Mouse (Mus musculus): ENCODE measurements at regions not wholly inside any gene's neighbourhood (a gene's known extent, or its start where the extent isn't known, plus 50 kb on each side); places are given as distances from the start of the nearest gene placed in this dataset.

DNA sequence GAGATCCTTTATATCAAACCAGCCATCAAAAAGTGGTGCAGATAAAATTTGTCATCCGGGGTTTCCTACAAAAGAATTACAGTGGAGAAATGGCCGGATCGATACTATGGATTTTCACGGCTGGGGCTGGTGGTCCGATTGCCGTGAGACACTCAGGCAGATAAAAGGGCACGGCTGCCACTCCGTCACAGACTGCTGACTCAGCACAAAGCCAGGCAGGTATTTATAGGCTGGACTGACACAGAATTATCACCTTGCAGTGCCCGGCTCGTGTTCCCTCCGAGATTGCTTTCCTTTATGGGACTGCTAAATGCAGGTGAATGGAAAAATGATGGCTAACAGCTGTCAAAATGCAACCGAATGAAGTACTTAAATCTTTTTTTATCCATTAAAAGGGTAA lies 199.5 kb upstream of the Zfp64 start:
- Histone ChIP-seq H3K4me1 (ENCODE audit: insufficient read depth) (no peaks in the 10 kb centered on the region), H3K4me2 (ENCODE audit: low read depth) (no peak overlapping the region), H3K9me3 (ENCODE audit: low read length) (no peaks in the 10 kb centered on the region), H3K27ac (ENCODE audit: low read depth, low read length) (no peak overlapping the region), H3K27me3 (ENCODE audit: insufficient read depth, low read length) (no peaks in the 10 kb centered on the region), H3K36me3 (ENCODE audit: insufficient read depth) (no peaks in the 10 kb centered on the region), H3K4me3 (ENCODE audit: low read depth, low read length) (no peak overlapping the region), H3K9ac (no peak overlapping the region)
- DNase-seq (no peak), ATAC-seq (no peak)
- 81% methylated on average over 12 of the region's 12 CpGs for WGBS
- TF ChIP-seq CTCF (IDR thresholded peaks at IDR 0.05; ENCODE audit: low read depth) = no peak

DNA sequence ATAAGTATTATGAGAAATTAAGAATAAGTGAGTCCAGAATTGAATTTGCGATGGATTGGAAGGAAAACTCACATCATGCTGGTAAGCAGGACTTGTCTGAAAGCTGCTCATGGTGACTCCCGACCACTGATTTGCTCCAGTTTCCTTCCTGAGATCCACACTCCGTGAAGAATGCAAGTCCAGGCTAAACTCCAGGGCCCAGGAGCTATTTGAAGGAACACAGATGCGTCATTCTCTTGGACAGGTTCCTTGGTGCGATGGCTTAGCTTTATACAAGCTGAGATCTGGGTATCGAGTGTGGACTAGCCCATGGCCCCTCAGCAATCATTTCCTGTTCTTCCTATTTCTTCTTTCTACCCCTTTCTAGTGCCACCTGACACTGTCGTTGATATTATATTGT lies 192.3 kb upstream of the Zfp64 start:
- no peaks in the 10 kb centered on the region for H3K27me3 ChIP-seq (ENCODE audit: insufficient read depth, low read length)
- H3K4me2 ChIP-seq (ENCODE audit: low read depth) = no peak overlapping the region
- H3K9me3 ChIP-seq (ENCODE audit: low read length) = no peaks in the 10 kb centered on the region
- H3K36me3 ChIP-seq (ENCODE audit: insufficient read depth) = no peaks in the 10 kb centered on the region
- no peak for ATAC-seq
- TF ChIP-seq CTCF (IDR thresholded peaks at IDR 0.05; ENCODE audit: low read depth) = no peak
- no peak for DNase-seq
- H3K4me1 ChIP-seq (ENCODE audit: insufficient read depth) = no peaks in the 10 kb centered on the region
- no peak overlapping the region for H3K9ac ChIP-seq
- 93% methylated on average over 7 of the region's 7 CpGs for WGBS
- no peak overlapping the region for H3K4me3 ChIP-seq (ENCODE audit: low read depth, low read length)
- no peak overlapping the region for H3K27ac ChIP-seq (ENCODE audit: low read depth, low read length)

GRCm38 (mm10) chr2:169142224-169142623 lies 186.8 kb upstream of the Zfp64 start:
- no peaks in the 10 kb centered on the region for H3K4me1 ChIP-seq (ENCODE audit: insufficient read depth)
- 79% methylated on average over 8 of the region's 8 CpGs for WGBS
- TF ChIP-seq CTCF (IDR thresholded peaks at IDR 0.05; ENCODE audit: low read depth) = no peak

DNA sequence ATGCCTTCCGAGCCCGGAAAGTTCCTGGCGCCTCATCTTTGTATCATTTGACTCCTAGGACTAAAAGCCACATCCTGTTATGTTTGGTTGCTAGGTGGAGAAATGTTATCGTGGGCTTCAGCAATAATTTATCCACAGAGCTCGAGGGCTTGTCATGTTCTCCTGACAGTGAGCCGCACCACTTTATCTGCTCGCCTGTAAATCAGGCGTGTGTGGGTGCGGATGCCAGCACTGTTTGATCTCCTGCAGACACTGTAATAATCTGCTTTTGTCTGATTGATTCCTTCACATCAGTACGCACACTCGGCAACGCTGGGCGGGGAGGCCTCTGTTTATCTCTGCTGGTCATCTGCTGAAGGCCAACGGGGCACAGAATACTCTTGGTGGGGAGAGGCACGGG lies 178.5 kb upstream of the Zfp64 start:
- no peak for DNase-seq
- Histone ChIP-seq H3K36me3 (ENCODE audit: insufficient read depth) (no peaks in the 10 kb centered on the region), H3K9me3 (ENCODE audit: low read length) (no peaks in the 10 kb centered on the region), H3K4me3 (ENCODE audit: low read depth, low read length) (no peak overlapping the region), H3K27me3 (ENCODE audit: insufficient read depth, low read length) (no peaks in the 10 kb centered on the region), H3K27ac (ENCODE audit: low read depth, low read length) (no peak overlapping the region), H3K4me1 (ENCODE audit: insufficient read depth) (no peaks in the 10 kb centered on the region), H3K4me2 (ENCODE audit: low read depth) (no peak overlapping the region), H3K9ac (no peak overlapping the region)
- ATAC-seq = no peak; the same call in 1 of the 2 replicates
- 69% methylated on average over 15 of the region's 15 CpGs for WGBS
- TF ChIP-seq CTCF (IDR thresholded peaks at IDR 0.05; ENCODE audit: low read depth) = no peak

More at GRCm38 (mm10) chr2:169142224-169142623, 186.8 kb upstream of the Zfp64 start:
- H3K9me3 ChIP-seq (ENCODE audit: low read length) = no peaks in the 10 kb centered on the region
- ATAC-seq (no peak), DNase-seq (peak; percentile 27)
- H3K27me3 ChIP-seq (ENCODE audit: insufficient read depth, low read length) = no peaks in the 10 kb centered on the region
- H3K36me3 ChIP-seq (ENCODE audit: insufficient read depth) = no peaks in the 10 kb centered on the region
- H3K9ac ChIP-seq = no peak overlapping the region
- no peak overlapping the region for H3K27ac ChIP-seq (ENCODE audit: low read depth, low read length)
- H3K4me2 ChIP-seq (ENCODE audit: low read depth) = no peak overlapping the region
- no peak overlapping the region for H3K4me3 ChIP-seq (ENCODE audit: low read depth, low read length)

GRCm38 (mm10) chr2:169125476-169125875 lies 170.1 kb upstream of the Zfp64 start:
- Histone ChIP-seq H3K9me3 (ENCODE audit: low read length) (no peaks in the 10 kb centered on the region), H3K4me3 (ENCODE audit: low read depth, low read length) (no peak overlapping the region), H3K4me1 (ENCODE audit: insufficient read depth) (no peaks in the 10 kb centered on the region), H3K4me2 (ENCODE audit: low read depth) (no peak overlapping the region), H3K9ac (no peak overlapping the region), H3K27ac (ENCODE audit: low read depth, low read length) (no peak overlapping the region), H3K27me3 (ENCODE audit: insufficient read depth, low read length) (no peaks in the 10 kb centered on the region), H3K36me3 (ENCODE audit: insufficient read depth) (no peaks in the 10 kb centered on the region)
- no peak for TF ChIP-seq CTCF (IDR thresholded peaks at IDR 0.05; ENCODE audit: low read depth)
- no peak for DNase-seq
- WGBS = 91% methylated on average over 10 of the region's 10 CpGs
- no peak for ATAC-seq

DNA sequence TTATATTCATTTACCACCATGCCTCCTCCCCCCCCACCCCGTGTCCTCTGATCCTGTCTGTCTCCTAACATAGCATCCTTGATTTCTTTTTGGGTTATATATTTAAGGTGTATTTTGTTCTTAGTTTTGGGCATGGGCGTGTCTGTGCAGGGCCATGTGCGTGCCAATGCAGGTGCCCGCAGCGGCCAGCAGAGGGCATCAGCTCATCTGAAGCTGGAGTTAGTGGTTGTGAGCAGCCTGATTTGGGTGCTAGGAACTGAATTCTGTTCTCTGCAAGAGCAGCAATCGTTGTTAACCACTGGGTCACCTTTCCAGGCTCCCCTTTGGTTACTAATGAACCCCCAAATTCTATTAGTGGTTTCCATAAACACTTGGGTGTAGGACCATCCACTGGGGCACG lies 167.5 kb upstream of the Zfp64 start:
- WGBS = 94% methylated on average over 7 of the region's 7 CpGs

GRCm38 (mm10) chr2:169116841-169117240 lies 161.5 kb upstream of the Zfp64 start:
- 56% methylated on average over 10 of the region's 10 CpGs for WGBS
- Histone ChIP-seq H3K36me3 (ENCODE audit: insufficient read depth) (no peaks in the 10 kb centered on the region), H3K4me3 (ENCODE audit: low read depth, low read length) (no peak overlapping the region), H3K27me3 (ENCODE audit: insufficient read depth, low read length) (no peaks in the 10 kb centered on the region), H3K9me3 (ENCODE audit: low read length) (no peaks in the 10 kb centered on the region), H3K4me1 (ENCODE audit: insufficient read depth) (no peaks in the 10 kb centered on the region), H3K4me2 (ENCODE audit: low read depth) (no peak overlapping the region), H3K27ac (ENCODE audit: low read depth, low read length) (no peak overlapping the region), H3K9ac (no peak overlapping the region)
- TF ChIP-seq CTCF (IDR thresholded peaks at IDR 0.05; ENCODE audit: low read depth) = no peak
- DNase-seq = no peak
- ATAC-seq = no peak

More for the DNA sequence above, 167.5 kb upstream of the Zfp64 start:
- no peaks in the 10 kb centered on the region for H3K9me3 ChIP-seq (ENCODE audit: low read length)
- DNase-seq (no peak), ATAC-seq (no peak)
- no peaks in the 10 kb centered on the region for H3K27me3 ChIP-seq (ENCODE audit: insufficient read depth, low read length)
- H3K4me1 ChIP-seq (ENCODE audit: insufficient read depth) = no peaks in the 10 kb centered on the region
- no peak overlapping the region for H3K9ac ChIP-seq
- H3K4me3 ChIP-seq (ENCODE audit: low read depth, low read length) = no peak overlapping the region
- H3K4me2 ChIP-seq (ENCODE audit: low read depth) = no peak overlapping the region
- no peak overlapping the region for H3K27ac ChIP-seq (ENCODE audit: low read depth, low read length)
- H3K36me3 ChIP-seq (ENCODE audit: insufficient read depth) = no peaks in the 10 kb centered on the region
- no peak for TF ChIP-seq CTCF (IDR thresholded peaks at IDR 0.05; ENCODE audit: low read depth)

GRCm38 (mm10) chr2:169109044-169109443 lies 153.7 kb upstream of the Zfp64 start:
- whole genome bisulfite sequencing = 84% methylated on average over 4 of the region's 4 CpGs
- H3K27ac ChIP-seq (ENCODE audit: low read depth, low read length) = no peak overlapping the region
- no peak overlapping the region for H3K4me2 ChIP-seq (ENCODE audit: low read depth)
- H3K9me3 ChIP-seq (ENCODE audit: low read length) = no peaks in the 10 kb centered on the region
- no peak for ATAC-seq
- H3K4me1 ChIP-seq (ENCODE audit: insufficient read depth) = no peaks in the 10 kb centered on the region
- no peaks in the 10 kb centered on the region for H3K27me3 ChIP-seq (ENCODE audit: insufficient read depth, low read length)
- H3K9ac ChIP-seq = no peak overlapping the region
- no peak overlapping the region for H3K4me3 ChIP-seq (ENCODE audit: low read depth, low read length)
- DNase-seq = no peak
- no peaks in the 10 kb centered on the region for H3K36me3 ChIP-seq (ENCODE audit: insufficient read depth)
- peak; percentile 51 for TF ChIP-seq CTCF (IDR thresholded peaks at IDR 0.05; ENCODE audit: low read depth)

Measured in forebrain, postnatal 0 days (tissue).